Mouse (Mus musculus) liver, embryonic 14.5 days (tissue): Measurements from ENCODE around the gene Evpl. TPM values are rescaled to one million over a fixed set of nuclear protein-coding genes. Genes with fewer than 3 reads are reported as not detected.
A peak's percentile ranks its signal among the peaks of the same experiment; 100 is the strongest.

Source experiments
- ATAC-seq: fragments of 200-750 bp; cut with Nextera tagmentation; 2 replicates; pipeline ENCODE4 v1.8.0; 2017; ENCODE audit warnings: moderate number of reproducible peaks, mild to moderate bottlenecking, moderate library complexity; ENCODE audit not compliant: insufficient read depth
- DNase-seq, 3 experiments: peaks; one replicate each; pipeline ENCODE4 v3.0.0-alpha.2; 2012 to 2013; ENCODE audit warnings: low read depth in 3 of 3, low spot score in 3 of 3
- H3K27ac ChIP-seq: fragments of 300-500 bp; sonication (generic); 2 replicates; pipeline ENCODE4 v1.5.1; 2014; ENCODE audit warnings: moderate library complexity, mild to moderate bottlenecking, control low read depth, inconsistent platforms
- H3K27me3 ChIP-seq: fragments of 300-500 bp; sonication (generic); 2 replicates; pipeline ENCODE4 v1.6.1; 2014; ENCODE audit warnings: mild to moderate bottlenecking, low read length, moderate library complexity; ENCODE audit not compliant: control insufficient read depth, insufficient read depth
- H3K36me3 ChIP-seq: fragments of 300-500 bp; sonication (generic); replicated peaks from 2 replicates; pipeline ENCODE4 v1.6.1; 2014; ENCODE audit warnings: low read depth; ENCODE audit not compliant: control insufficient read depth, insufficient read depth
- H3K4me1 ChIP-seq, 2 experiments: fragments of 200-500 bp in 1 of 2; fragments of 300-500 bp in 1 of 2; sonication (generic) in 1 of 2; replicated peaks; 2 replicates each; pipeline ENCODE4 v1.6.1; 2012 to 2014; ENCODE audit warnings: antibody characterized with exemption in 1 of 2, inconsistent platforms in 1 of 2, low read length in 1 of 2; ENCODE audit not compliant: control insufficient read depth in 2 of 2, insufficient read depth in 2 of 2
- H3K4me2 ChIP-seq: fragments of 300-500 bp; sonication (generic); 2 replicates; pipeline ENCODE4 v1.6.1; 2014; ENCODE audit warnings: low read depth, mild to moderate bottlenecking, control low read depth, moderate library complexity
- H3K4me3 ChIP-seq, 2 experiments: fragments of 200-500 bp in 1 of 2; fragments of 300-500 bp in 1 of 2; sonication (generic) in 1 of 2; 2 replicates each; pipeline ENCODE4 v1.5.1; 2012 to 2014; ENCODE audit warnings: low read depth in 2 of 2, low read length in 2 of 2, mild to moderate bottlenecking in 2 of 2, control low read depth in 1 of 2, inconsistent platforms in 1 of 2, moderate library complexity in 1 of 2; ENCODE audit not compliant: insufficient read depth in 1 of 2
- H3K9ac ChIP-seq: fragments of 300-500 bp; sonication (generic); replicated peaks from 2 replicates; pipeline ENCODE4 v1.6.1; 2014; ENCODE audit warnings: mild to moderate bottlenecking, control low read depth, moderate library complexity
- H3K9me3 ChIP-seq: fragments of 300-500 bp; sonication (generic); 2 replicates; pipeline ENCODE4 v1.6.1; 2016; ENCODE audit warnings: low read length, mixed read lengths; ENCODE audit not compliant: control insufficient read depth
- CTCF ChIP-seq: IDR thresholded peaks from 2 replicates; pipeline ENCODE4 v1.5.1; 2016; ENCODE audit warnings: antibody characterized with exemption, low read depth, control low read depth
- EP300 ChIP-seq: IDR thresholded peaks from 2 replicates; pipeline ENCODE4 v1.6.1; 2016; ENCODE audit warnings: antibody characterized with exemption, low read depth
- WGBS: fragments of 180-500 bp; shearing (Covaris S2); extraction: QIAGEN DNeasy Blood & Tissue Kit; methylation state at CpG from one replicate; pipeline ENCODE4 v1.1.7; 2014; ENCODE audit not compliant: insufficient replicate concordance; 5-methylcytosine and 5-hydroxymethylcytosine counted together
- polyA plus RNA-seq, 2 experiments: library from polyadenylated mRNA; depleted of rRNA in 1 of 2; stranded (reverse) in 1 of 2; unstranded in 1 of 2; fragments of >200 nt; fragmentation: Nextera tagmentation in 1 of 2; extraction: Ambion mirVana in 1 of 2; gene quantifications; 2 replicates each; pipeline versions ENCODE4 v1.2.1 to v1.2.3; 2012 to 2014

Evpl gene
- polyA plus RNA-seq, 2 experiments: 0.04 to 0.09 TPM

DNA sequence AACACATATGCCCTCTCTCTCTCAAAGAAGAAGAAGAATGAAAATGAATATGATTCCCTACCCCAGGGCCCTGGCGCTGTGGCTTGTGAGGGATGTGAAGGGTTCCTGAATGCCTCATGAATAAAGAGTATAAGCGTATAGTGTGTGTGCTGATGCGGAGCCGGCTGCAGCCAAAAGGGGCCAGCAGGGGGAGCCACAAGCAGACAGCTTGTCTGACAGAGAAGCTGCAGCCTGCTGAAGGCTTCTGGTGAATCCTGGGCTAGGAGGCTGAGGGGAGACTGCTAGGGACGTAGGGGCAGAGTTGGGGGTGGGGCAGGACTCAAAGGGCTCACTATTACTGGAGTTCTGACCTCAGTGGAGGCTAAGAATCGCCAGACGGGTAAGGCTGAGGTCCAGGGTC lies 22.7 kb downstream of the Evpl start:
- Histone ChIP-seq H3K27me3 (no peaks in the 10 kb centered on the region), H3K4me2 (no peak overlapping the region), H3K4me3 (no peak overlapping the region), H3K4me1 (peaks cover 3 to 14% of the 10 kb centered on the region in 2 experiments; a peak in 3 of 4 replicates), H3K36me3 (no peaks in the 10 kb centered on the region), H3K9ac (no peak overlapping the region), H3K27ac (no peak overlapping the region), H3K9me3 (no peaks in the 10 kb centered on the region)
- 80% methylated on average over 7 of the region's 7 CpGs for WGBS
- DNase-seq (no peak), ATAC-seq (no peak)
- TF ChIP-seq CTCF (peak; percentile 79), EP300 (no peak)

DNA sequence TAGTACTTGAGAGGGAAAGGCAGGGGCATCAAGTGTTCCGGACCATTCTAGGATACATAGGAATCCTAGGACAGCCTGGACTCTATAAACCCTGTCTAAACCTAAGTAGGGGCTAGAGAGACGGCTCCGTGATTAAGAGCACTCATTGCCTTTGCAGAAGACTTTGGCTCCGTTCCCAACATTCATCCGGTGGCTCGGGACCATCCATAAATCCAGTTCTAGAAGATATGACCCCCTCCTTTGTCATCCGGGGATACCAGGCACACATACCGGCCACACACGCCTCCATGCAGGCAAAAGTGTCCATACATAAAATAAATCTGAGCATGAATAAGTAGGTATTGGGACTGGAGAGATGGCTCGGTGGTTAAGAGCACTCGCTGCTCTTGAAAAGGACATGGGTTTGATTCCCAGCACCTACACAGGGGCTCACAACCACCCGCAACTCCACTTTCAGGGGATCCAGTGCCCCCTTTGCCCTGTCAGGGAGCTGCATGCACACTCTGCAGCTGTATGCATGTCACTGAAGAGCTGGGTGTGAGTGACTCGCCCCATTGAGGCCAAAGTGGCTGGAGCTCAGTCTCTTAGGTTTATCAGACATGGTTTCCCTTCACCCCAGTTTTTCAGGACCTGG lies 23.9 kb downstream of the Evpl start:
- Histone ChIP-seq H3K27ac (no peak overlapping the region), H3K4me3 (no peak overlapping the region), H3K36me3 (no peaks in the 10 kb centered on the region), H3K9me3 (no peaks in the 10 kb centered on the region), H3K9ac (no peak overlapping the region), H3K4me1 (peaks cover under 1 to 9% of the 10 kb centered on the region in 2 experiments; a peak in 3 of 4 replicates), H3K4me2 (no peak overlapping the region), H3K27me3 (no peaks in the 10 kb centered on the region)
- TF ChIP-seq EP300 (no peak), CTCF (no peak)
- no peak for DNase-seq
- WGBS: 79% methylated on average over 13 of the region's 13 CpGs
- no peak for ATAC-seq

GRCm38 (mm10) chr11:116212847-116213246 lies 25.0 kb downstream of the Evpl start:
- H3K4me3 ChIP-seq: no peak overlapping the region
- H3K4me2 ChIP-seq: no peak overlapping the region
- H3K27ac ChIP-seq: no peak overlapping the region
- ATAC-seq (no peak), DNase-seq (no peak)
- H3K9ac ChIP-seq: no peak overlapping the region
- 80% methylated on average over 6 of the region's 6 CpGs for WGBS
- H3K9me3 ChIP-seq: no peaks in the 10 kb centered on the region
- H3K27me3 ChIP-seq: no peaks in the 10 kb centered on the region
- TF ChIP-seq EP300: no peak
- no peak for TF ChIP-seq CTCF
- no peaks in the 10 kb centered on the region for H3K4me1 ChIP-seq
- no peaks in the 10 kb centered on the region for H3K36me3 ChIP-seq

DNA sequence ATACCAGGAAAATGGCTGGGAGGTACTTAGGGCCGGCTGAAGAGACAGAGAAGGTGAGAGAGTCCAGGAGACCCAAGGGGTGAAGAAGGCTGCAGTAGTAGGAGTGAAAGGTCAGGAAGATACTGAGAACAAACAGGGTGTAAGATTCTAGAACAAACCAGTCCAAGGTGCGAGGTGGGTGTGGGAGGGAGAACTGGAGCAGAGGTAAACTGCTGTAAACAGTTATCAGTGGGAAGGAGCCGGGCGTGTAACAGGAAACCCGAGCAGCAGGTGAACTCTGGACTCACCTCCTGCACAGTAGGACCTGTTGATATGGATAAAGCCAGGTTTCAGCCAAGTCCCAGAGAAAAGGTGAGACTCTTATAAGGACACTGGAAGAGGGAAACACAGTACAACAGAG lies 27.2 kb downstream of the Evpl start:
- no peak for ATAC-seq

DNA sequence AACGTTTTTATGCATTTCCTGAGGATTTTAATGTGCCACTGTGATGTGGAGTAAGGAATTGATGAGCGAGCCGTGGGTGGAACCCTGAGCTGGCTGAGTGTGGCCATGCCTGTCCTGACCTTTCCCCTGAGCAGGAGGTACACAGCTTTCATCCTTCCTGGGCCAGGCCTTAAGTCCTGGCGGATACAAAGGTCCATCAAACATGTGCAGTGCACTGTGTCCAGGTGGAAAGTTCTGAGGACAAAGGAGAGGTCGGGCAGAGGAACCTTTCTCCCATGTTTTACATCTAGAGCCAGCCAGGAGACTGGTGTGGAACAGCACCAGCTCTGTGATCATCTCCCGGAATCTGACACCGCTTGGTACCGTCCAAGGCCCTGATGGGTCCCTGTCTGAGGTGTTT lies 28.6 kb downstream of the Evpl start:
- no peaks in the 10 kb centered on the region for H3K9me3 ChIP-seq
- H3K27ac ChIP-seq: no peak overlapping the region
- H3K4me3 ChIP-seq: no peak overlapping the region
- ATAC-seq (no peak), DNase-seq (no peak)
- no peaks in the 10 kb centered on the region for H3K27me3 ChIP-seq
- no peak overlapping the region for H3K4me2 ChIP-seq
- TF ChIP-seq EP300 (no peak), CTCF (no peak)
- H3K36me3 ChIP-seq: no peaks in the 10 kb centered on the region
- 62% methylated on average over 8 of the region's 8 CpGs for WGBS
- H3K4me1 ChIP-seq: 0 out of 4 replicates have a peak, but pooled peaks cover 0 to 3% of the 10 kb centered on the region in 2 experiments
- no peak overlapping the region for H3K9ac ChIP-seq

More for the DNA sequence above, 27.2 kb downstream of the Evpl start:
- H3K9me3 ChIP-seq: no peaks in the 10 kb centered on the region
- 0 out of 4 replicates have a peak, but pooled peaks cover 0 to 3% of the 10 kb centered on the region in 2 experiments for H3K4me1 ChIP-seq
- no peak for TF ChIP-seq EP300
- TF ChIP-seq CTCF: no peak
- no peaks in the 10 kb centered on the region for H3K27me3 ChIP-seq
- H3K4me2 ChIP-seq: no peak overlapping the region
- no peaks in the 10 kb centered on the region for H3K36me3 ChIP-seq
- 45% methylated on average over 5 of the region's 5 CpGs for WGBS
- no peak overlapping the region for H3K4me3 ChIP-seq
- no peak for DNase-seq
- no peak overlapping the region for H3K9ac ChIP-seq
- no peak overlapping the region for H3K27ac ChIP-seq
